Mouse (Mus musculus): Measurements from ENCODE around the gene Utrn. TPM values are rescaled to one million over a fixed set of nuclear protein-coding genes. Genes with fewer than 3 reads are reported as not detected.

Utrn gene
- polyA plus RNA-seq, 1 experiment from 2014 or later = 23.0 TPM

DNA sequence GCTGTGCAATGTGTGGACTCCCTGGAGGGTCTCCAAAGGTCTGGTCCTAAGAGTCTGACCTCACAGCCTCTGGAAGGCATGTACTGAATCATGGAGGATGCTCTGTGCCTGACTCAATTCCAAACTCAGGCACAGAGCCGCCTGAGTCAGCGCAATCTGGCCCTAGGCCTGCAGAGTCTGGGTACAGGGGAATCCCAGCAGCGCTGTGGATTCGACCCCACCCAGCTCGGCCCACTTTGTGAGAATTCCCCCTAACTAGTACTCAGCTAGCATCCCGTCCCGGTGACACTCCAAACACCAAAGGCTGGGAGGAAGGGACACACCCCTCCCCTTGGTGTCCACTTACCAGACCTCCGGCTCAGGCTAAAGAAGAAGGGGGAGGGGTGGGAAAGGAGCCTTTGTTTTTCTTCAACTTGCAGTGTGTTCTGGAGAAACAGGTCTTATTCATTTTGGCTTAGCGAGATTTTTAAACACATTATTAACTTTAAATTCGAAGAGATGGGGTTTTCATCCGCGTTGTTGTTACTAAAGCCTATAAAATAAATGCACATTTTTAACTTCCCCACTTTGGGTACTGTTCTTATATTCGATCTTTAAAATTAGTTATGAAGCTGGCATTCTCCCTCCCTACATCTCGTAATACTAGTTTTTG, 9.6 kb upstream of the Utrn start:
- WGBS = 23% methylated on average over 14 of the region's 14 CpGs
- Histone ChIP-seq H3K4me3 (ENCODE audit: low read depth, low read length) (no peak overlapping the region), H3K4me1 (replicated peaks; ENCODE audit: control insufficient read depth, insufficient read depth, low read length) (no peaks in the 10 kb centered on the region), H3K9ac (ENCODE audit: low read depth, low read length) (no peak overlapping the region), H3K4me2 (no peak overlapping the region), H3K27ac (ENCODE audit: low read depth, low read length) (no peak overlapping the region), H3K27me3 (replicated peaks; ENCODE audit: control insufficient read depth, insufficient read depth, low read length) (no peaks in the 10 kb centered on the region), H3K9me3 (ENCODE audit: control insufficient read depth, low read length) (no peaks in the 10 kb centered on the region), H3K36me3 (ENCODE audit: control insufficient read depth, insufficient read depth, low read length) (no peaks in the 10 kb centered on the region)
- no peak for DNase-seq (ENCODE audit: low spot score)
- ATAC-seq (replicated peaks; ENCODE audit: low FRiP score) = no peak

DNA sequence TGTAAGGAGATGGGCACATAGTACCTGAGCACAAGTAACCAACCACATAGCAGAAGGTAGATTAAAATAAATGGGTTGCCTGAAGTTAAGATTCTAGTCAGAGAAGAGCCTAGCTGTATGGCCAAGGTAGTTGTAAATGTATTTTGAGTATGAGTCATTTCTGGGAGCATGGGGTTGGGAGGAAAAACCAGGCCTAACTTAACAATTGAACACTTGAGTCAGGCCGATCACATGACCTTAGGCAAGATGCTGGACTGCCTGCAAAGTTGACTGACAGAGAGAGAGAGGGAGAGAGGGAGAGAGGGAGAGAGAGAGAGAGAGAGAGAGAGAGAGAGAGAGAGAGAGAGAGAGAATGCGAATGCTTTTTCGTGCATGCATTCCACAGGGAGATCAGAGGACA, 7.3 kb upstream of the Utrn start:
- 75% methylated on average over 3 of the region's 3 CpGs for WGBS
- no peaks in the 10 kb centered on the region for H3K36me3 ChIP-seq (ENCODE audit: control insufficient read depth, insufficient read depth, low read length)
- H3K4me1 ChIP-seq (replicated peaks; ENCODE audit: control insufficient read depth, insufficient read depth, low read length) = no peaks in the 10 kb centered on the region
- no peak overlapping the region for H3K4me3 ChIP-seq (ENCODE audit: low read depth, low read length)
- H3K4me2 ChIP-seq = no peak overlapping the region
- no peak overlapping the region for H3K9ac ChIP-seq (ENCODE audit: low read depth, low read length)
- no peak overlapping the region for H3K27ac ChIP-seq (ENCODE audit: low read depth, low read length)
- DNase-seq (ENCODE audit: low spot score) (no peak), ATAC-seq (replicated peaks; ENCODE audit: low FRiP score) (no peak)
- H3K27me3 ChIP-seq (replicated peaks; ENCODE audit: control insufficient read depth, insufficient read depth, low read length) = no peaks in the 10 kb centered on the region
- H3K9me3 ChIP-seq (ENCODE audit: control insufficient read depth, low read length) = no peaks in the 10 kb centered on the region

DNA sequence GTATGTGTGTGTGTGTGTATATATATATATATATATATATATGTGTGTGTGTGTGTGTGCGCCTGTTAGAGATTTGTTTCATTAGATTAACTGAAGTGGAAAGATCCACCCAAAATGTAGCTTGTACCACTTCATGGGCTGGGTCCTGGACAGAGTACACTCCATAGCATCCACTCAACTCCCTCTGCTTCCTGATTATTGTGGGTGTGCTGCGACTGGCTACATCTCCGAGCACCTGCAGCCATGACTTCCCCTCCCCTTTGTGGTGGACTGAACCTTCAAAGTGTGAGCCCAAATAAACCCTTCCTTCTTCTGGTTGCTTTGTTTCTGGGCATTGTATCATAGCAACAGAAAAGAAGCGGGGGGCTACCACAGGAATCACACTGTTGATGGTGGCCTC, 6.2 kb upstream of the Utrn start:
- H3K36me3 ChIP-seq (ENCODE audit: control insufficient read depth, insufficient read depth, low read length) = no peaks in the 10 kb centered on the region
- no peak overlapping the region for H3K27ac ChIP-seq (ENCODE audit: low read depth, low read length)
- H3K4me2 ChIP-seq = no peak overlapping the region
- no peaks in the 10 kb centered on the region for H3K9me3 ChIP-seq (ENCODE audit: control insufficient read depth, low read length)
- WGBS = 82% methylated on average over 4 of the region's 4 CpGs
- no peak for DNase-seq (ENCODE audit: low spot score)
- no peak overlapping the region for H3K9ac ChIP-seq (ENCODE audit: low read depth, low read length)
- no peak overlapping the region for H3K4me3 ChIP-seq (ENCODE audit: low read depth, low read length)
- H3K27me3 ChIP-seq (replicated peaks; ENCODE audit: control insufficient read depth, insufficient read depth, low read length) = no peaks in the 10 kb centered on the region
- ATAC-seq (replicated peaks; ENCODE audit: low FRiP score) = 0 out of 2 replicates have a peak, but pooled peaks have one; percentile 4
- no peaks in the 10 kb centered on the region for H3K4me1 ChIP-seq (replicated peaks; ENCODE audit: control insufficient read depth, insufficient read depth, low read length)

DNA sequence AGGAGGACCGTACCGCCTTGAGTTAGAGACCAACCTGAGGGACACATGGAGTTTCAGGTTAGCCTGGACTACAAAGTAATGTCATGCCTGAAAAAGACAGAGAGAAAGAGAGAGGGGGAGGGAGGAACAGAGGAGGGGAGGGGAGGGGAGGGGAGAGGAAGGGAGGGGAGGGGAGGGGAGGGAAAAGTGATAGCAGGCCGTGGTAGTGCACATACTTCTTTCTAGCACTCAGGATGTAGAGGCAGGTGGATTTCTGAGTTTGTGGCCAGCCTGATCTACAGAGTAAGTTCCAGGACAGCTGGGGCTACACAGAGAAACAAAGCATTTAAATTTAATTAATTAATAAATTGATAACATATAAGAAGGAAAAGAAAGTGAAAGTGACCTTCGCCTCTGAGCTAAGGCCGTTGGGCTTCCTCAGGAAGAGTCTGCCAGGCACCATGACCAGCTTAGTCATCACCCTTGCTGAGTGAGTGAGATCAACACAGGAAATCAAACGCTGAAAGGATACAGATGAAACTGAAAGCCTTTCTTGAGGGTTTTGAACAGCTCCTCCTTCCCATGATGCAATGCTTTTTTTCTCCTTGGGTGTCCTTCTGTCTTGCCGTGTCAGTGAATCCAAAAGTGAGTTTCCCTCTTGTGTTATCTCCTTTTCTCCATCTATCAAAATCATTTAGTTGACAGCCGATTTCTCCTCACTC, 5.6 kb upstream of the Utrn start:
- Histone ChIP-seq H3K4me1 (replicated peaks; ENCODE audit: control insufficient read depth, insufficient read depth, low read length) (no peaks in the 10 kb centered on the region), H3K27me3 (replicated peaks; ENCODE audit: control insufficient read depth, insufficient read depth, low read length) (no peaks in the 10 kb centered on the region), H3K4me2 (peak overlapping the region; percentile 58), H3K36me3 (ENCODE audit: control insufficient read depth, insufficient read depth, low read length) (no peaks in the 10 kb centered on the region), H3K9me3 (ENCODE audit: control insufficient read depth, low read length) (no peaks in the 10 kb centered on the region), H3K27ac (ENCODE audit: low read depth, low read length) (no peak overlapping the region), H3K4me3 (ENCODE audit: low read depth, low read length) (peak overlapping the region; percentile 21; the same call in 1 of the 2 replicates), H3K9ac (ENCODE audit: low read depth, low read length) (no peak overlapping the region)
- ATAC-seq (replicated peaks; ENCODE audit: low FRiP score) (peak; percentile 54), DNase-seq (ENCODE audit: low spot score) (no peak)
- WGBS = 48% methylated on average over 8 of the region's 8 CpGs

DNA sequence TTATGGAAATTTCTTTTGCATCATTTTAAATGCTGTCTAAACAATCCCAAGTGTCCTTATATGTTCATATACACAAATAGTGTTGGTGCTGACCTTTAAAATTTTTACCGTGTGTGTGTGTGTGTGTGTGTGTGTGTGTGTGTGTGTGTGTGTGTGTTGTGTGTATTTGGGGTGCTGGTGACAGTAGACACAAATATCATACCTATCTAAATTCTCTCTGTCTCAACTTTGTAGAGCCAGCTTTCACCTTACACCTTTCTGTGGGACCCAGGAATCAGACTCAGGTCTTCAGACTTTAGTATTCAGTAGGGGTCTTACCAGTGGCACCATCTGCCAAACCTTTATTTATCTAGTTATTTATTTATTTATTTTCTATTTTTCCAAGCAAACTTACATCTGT, 681 bp upstream of the Utrn start:
- Histone ChIP-seq H3K4me1 (replicated peaks; ENCODE audit: control insufficient read depth, insufficient read depth, low read length) (peaks cover 7% of the 10 kb centered on the region), H3K27ac (ENCODE audit: low read depth, low read length) (no peak overlapping the region), H3K4me3 (ENCODE audit: low read depth, low read length) (peak overlapping the region; percentile 70), H3K9ac (ENCODE audit: low read depth, low read length) (no peak overlapping the region; the same call in 1 of the 2 replicates), H3K36me3 (ENCODE audit: control insufficient read depth, insufficient read depth, low read length) (no peaks in the 10 kb centered on the region), H3K9me3 (ENCODE audit: control insufficient read depth, low read length) (no peaks in the 10 kb centered on the region), H3K27me3 (replicated peaks; ENCODE audit: control insufficient read depth, insufficient read depth, low read length) (no peaks in the 10 kb centered on the region), H3K4me2 (peak overlapping the region; percentile 96)
- DNase-seq (ENCODE audit: low spot score) = no peak
- ATAC-seq (replicated peaks; ENCODE audit: low FRiP score) = no peak
- whole genome bisulfite sequencing = 28% methylated on average over 1 of the region's 1 CpGs

DNA sequence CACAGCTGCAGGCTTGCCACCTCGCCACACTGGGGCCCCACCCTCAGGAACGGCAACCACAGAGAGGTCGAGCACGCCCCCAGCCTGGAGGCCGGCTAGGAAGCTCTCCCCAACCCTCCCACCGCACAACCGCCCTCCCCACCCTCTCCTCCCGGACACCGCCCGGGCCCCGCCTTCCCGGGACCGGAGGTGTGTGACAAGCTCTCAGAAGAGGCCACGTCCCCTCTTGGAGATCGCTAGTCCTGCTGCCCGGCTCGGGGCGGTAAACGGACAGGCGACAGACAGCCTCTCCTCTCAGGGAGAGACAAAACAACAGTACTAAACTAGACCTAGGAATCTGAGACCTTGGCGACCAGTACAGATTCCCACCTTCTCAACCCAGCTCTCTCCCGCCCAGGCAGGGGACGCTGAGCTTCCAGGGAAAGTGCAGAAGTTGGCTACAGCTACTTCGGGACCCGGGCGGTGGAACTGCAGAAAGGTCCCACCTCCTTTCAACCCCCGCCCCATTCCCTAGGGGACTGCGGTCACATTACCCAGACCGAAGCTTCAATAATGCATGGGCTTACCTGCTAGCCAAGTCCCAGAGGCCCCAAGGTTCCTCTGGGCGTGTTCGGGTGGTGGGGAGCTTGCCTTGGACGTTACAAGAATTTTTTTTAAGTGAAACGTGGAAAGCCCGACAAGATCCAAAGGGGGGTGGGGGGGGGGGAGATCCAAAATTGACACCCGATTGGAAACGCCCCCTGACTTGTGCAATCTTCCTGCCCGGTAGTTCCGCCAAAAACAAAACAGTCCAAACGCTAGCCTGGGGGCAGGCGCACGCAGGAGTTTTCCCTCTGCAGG, 756 bp downstream of the Utrn start:
- Histone ChIP-seq H3K4me2 (peak overlapping the region; percentile 96), H3K27ac (ENCODE audit: low read depth, low read length) (peak overlapping the region; percentile 90), H3K9ac (ENCODE audit: low read depth, low read length) (peak overlapping the region; percentile 87), H3K4me1 (replicated peaks; ENCODE audit: control insufficient read depth, insufficient read depth, low read length) (peaks cover 7% of the 10 kb centered on the region), H3K36me3 (ENCODE audit: control insufficient read depth, insufficient read depth, low read length) (no peaks in the 10 kb centered on the region), H3K27me3 (replicated peaks; ENCODE audit: control insufficient read depth, insufficient read depth, low read length) (no peaks in the 10 kb centered on the region), H3K9me3 (ENCODE audit: control insufficient read depth, low read length) (no peaks in the 10 kb centered on the region), H3K4me3 (ENCODE audit: low read depth, low read length) (peak overlapping the region; percentile 70)
- ATAC-seq (replicated peaks; ENCODE audit: low FRiP score) (peak; percentile 88), DNase-seq (ENCODE audit: low spot score) (peak; percentile 87)
- under 1% methylated on average over 41 of the region's 41 CpGs for WGBS

DNA sequence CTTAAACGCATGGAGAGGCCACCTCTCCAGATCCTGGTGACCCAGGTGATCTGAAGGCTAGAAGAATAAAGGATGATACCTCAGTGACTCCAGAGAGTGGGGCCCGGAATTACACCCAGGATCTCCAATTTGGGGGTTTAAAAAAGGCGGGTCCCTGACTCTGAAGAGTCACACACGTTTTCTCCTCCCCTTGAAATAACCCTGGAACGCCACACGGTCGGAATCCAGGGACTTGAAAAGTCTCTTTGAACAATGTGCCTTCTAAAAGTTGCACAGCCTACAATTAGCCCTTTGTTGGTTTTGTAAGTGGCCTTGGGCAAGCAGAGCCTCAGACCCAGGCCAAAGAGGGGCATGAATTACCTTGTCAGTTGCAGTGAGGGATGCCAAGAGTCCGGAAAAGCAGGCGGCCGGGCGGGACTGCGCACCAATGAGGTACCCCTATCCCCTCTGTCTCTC, 1.4 kb downstream of the Utrn start:
- Histone ChIP-seq H3K4me1 (replicated peaks; ENCODE audit: control insufficient read depth, insufficient read depth, low read length) (peaks cover 7% of the 10 kb centered on the region), H3K27me3 (replicated peaks; ENCODE audit: control insufficient read depth, insufficient read depth, low read length) (no peaks in the 10 kb centered on the region), H3K9me3 (ENCODE audit: control insufficient read depth, low read length) (no peaks in the 10 kb centered on the region), H3K36me3 (ENCODE audit: control insufficient read depth, insufficient read depth, low read length) (no peaks in the 10 kb centered on the region), H3K4me3 (ENCODE audit: low read depth, low read length) (peak overlapping the region; percentile 70), H3K4me2 (peak overlapping the region; percentile 96), H3K27ac (ENCODE audit: low read depth, low read length) (peak overlapping the region; percentile 90; the same call in 1 of the 2 replicates), H3K9ac (ENCODE audit: low read depth, low read length) (peak overlapping the region; percentile 87)
- no peak for ATAC-seq (replicated peaks; ENCODE audit: low FRiP score)
- WGBS = 0% methylated on average over 12 of the region's 12 CpGs
- DNase-seq (ENCODE audit: low spot score) = no peak

DNA sequence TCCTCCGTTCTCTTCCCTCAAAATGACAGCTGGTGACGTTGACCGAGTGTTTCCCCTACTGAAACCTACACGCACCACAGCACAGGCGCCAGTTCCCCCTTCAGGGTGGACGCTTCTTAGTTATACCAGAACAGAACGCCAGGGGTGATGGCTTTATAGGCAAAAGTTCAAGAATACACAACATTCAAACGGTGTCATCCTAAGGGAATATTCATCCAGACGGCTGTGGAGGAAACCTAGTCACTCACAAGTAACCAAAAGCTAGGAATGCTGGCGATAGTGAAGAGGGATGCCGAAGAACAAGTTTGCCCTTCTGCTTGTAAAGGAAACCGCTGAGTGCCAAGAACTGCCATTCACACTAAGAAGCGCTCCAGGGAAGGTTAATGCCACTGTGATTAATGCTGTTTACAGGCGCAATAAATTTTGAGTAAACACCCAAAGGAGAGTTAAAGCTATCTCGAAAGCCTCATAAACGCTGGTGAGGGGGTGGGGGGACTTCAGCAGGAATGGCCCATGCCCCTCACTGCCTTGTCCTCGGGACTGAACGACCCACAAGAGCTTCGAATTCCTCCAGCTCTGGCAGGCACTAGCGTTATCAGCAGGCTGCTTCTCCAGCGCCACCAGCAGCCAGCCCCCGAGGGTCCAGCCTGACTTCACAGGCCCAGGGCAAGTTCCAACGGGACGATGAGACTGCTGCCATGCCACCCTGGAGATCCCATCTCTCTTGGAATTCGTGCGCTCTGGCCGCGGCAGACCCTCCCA, 2.0 kb downstream of the Utrn start:
- peak overlapping the region; percentile 96 for H3K4me2 ChIP-seq
- H3K27me3 ChIP-seq (replicated peaks; ENCODE audit: control insufficient read depth, insufficient read depth, low read length) = no peaks in the 10 kb centered on the region
- no peak for ATAC-seq (replicated peaks; ENCODE audit: low FRiP score)
- no peaks in the 10 kb centered on the region for H3K36me3 ChIP-seq (ENCODE audit: control insufficient read depth, insufficient read depth, low read length)
- peak overlapping the region; percentile 87 for H3K9ac ChIP-seq (ENCODE audit: low read depth, low read length)
- H3K4me1 ChIP-seq (replicated peaks; ENCODE audit: control insufficient read depth, insufficient read depth, low read length) = peaks cover 7% of the 10 kb centered on the region
- WGBS = 3% methylated on average over 28 of the region's 28 CpGs
- H3K27ac ChIP-seq (ENCODE audit: low read depth, low read length) = peak overlapping the region; percentile 90; the same call in 1 of the 2 replicates
- no peaks in the 10 kb centered on the region for H3K9me3 ChIP-seq (ENCODE audit: control insufficient read depth, low read length)
- DNase-seq (ENCODE audit: low spot score) = peak; percentile 63
- peak overlapping the region; percentile 70 for H3K4me3 ChIP-seq (ENCODE audit: low read depth, low read length)

All from liver, embryonic 11.5 days (tissue).